In genomic region chr15:11904043-11904847, GRCm38 (mm10) we compare ENCODE assay signal across 9 mouse cellular contexts. TPM values are rescaled to one million over a fixed set of nuclear protein-coding genes. Genes with fewer than 3 reads are reported as not detected.
DNase-seq lines count a peak whose midpoint lies in the region; ATAC-seq lines count a peak whose summit lies in the region.
"Had no signal": no experiment of that assay in that cellular context is flagged by ENCODE, and none has a peak within 500 bp of the region (broad histone marks: within the 10 kb centered on the region; RNA-seq: fewer than 3 reads in every experiment).

No protein-coding gene starts in this region.

- DNase-seq in heart, adult 18-20 months, result peak; percentile 42 to 57
- no peak for DNase-seq in heart, adult 8-10 months (ENCODE audit: low spot score)
- peak; percentile 61 for DNase-seq in embryo, embryonic 9.5 days (ENCODE audit: extremely low spot score)
- DNase-seq in kidney, postnatal 10 days, result peak; percentile 75
- DNase-seq in lung, postnatal 14 days, result peak; percentile 67
- peak; percentile 54 for DNase-seq in right cerebral cortex, postnatal 25 days
- DNase-seq in MN1 (ENCODE audit: low spot score), result no peak

- 0 out of 2 replicates have a peak, but pooled peaks cover 9% of the 10 kb centered on the region for H3K27me3 ChIP-seq in heart, embryonic 16.5 days (ENCODE audit: control insufficient read depth, insufficient read depth, low read length)

- H3K4me1 ChIP-seq in heart, embryonic 16.5 days (ENCODE audit: control insufficient read depth, insufficient read depth, low read length), result peaks cover 17% of the 10 kb centered on the region

- peak overlapping the region; percentile 93 for H3K4me2 ChIP-seq in heart, embryonic 16.5 days (ENCODE audit: low read depth, low read length)

- 0 out of 2 replicates have a peak, but pooled peaks have one; percentile 29 for ATAC-seq in heart, embryonic 16.5 days (replicated peaks; ENCODE audit: extremely low read depth, insufficient read depth, low FRiP score)

- peak overlapping the region; percentile 76 for H3K27ac ChIP-seq in heart, embryonic 16.5 days (ENCODE audit: low read length)

- H3K36me3 ChIP-seq in heart, embryonic 16.5 days (ENCODE audit: control insufficient read depth, insufficient read depth), result no peaks in the 10 kb centered on the region

- under 1% methylated on average over 48 of the region's 48 CpGs for WGBS in heart, embryonic 16.5 days

- no peaks in the 10 kb centered on the region for H3K9me3 ChIP-seq in heart, embryonic 16.5 days (replicated peaks; ENCODE audit: control insufficient read depth, low read length)

- H3K9ac ChIP-seq in heart, embryonic 16.5 days (ENCODE audit: low read length), result peak overlapping the region; percentile 69

- H3K4me3 ChIP-seq in heart, embryonic 16.5 days (ENCODE audit: low read length), result peak overlapping the region; percentile 72

RNA-seq across cellular contexts. Expression of gene Npr3, which starts 2.8 kb away (rescaled TPM):
- total RNA-seq in heart, adult 18-20 months (2021), result 10 to 100 TPM; 25.9 to 35.1 TPM
- total RNA-seq in heart, adult 8-10 months (2022), result 10 to 100 TPM; 26.1 to 39.5 (median 29.2) TPM
- 7.6 and 8.1 TPM in 2 replicates for polyA plus RNA-seq in heart, embryonic 16.5 days (2015; fragmentation: Nextera tagmentation; extraction: Ambion mirVana)
- total RNA-seq: MEL had no signal

Comparison
In these comparisons a context has a peak if more than half of its experiments do, and no peak if none do; other contexts are left out.
1. DNase-seq: peak in heart, adult 18-20 months (2 of 2), embryo, embryonic 9.5 days (single experiment), kidney, postnatal 10 days (single experiment), lung, postnatal 14 days (single experiment) and right cerebral cortex, postnatal 25 days (single experiment); none in heart, adult 8-10 months (single experiment) and MN1 (single experiment).